Mouse (Mus musculus) liver, embryonic 16.5 days (tissue): ENCODE measurements around the gene Gm11172. TPM values are rescaled to one million over a fixed set of nuclear protein-coding genes. Genes with fewer than 3 reads are reported as not detected.
"Not testable (repeated sequence)": the region's sequence is repeated elsewhere in the genome, so short reads cannot be mapped to it uniquely, and the experiment has no call there.

Experiments
- ATAC-seq: fragments of 200-750 bp; cut with Nextera tagmentation; 2 replicates; pipeline ENCODE4 v1.8.0; 2017; ENCODE audit warnings: low read depth, mild to moderate bottlenecking, moderate number of reproducible peaks, moderate library complexity
- H3K27ac ChIP-seq: fragments of 300-500 bp; sonication (generic); 2 replicates; pipeline ENCODE4 v1.5.1; 2014; ENCODE audit warnings: mild to moderate bottlenecking, low read length
- H3K27me3 ChIP-seq: fragments of 300-500 bp; sonication (generic); 2 replicates; pipeline ENCODE4 v1.6.1; 2014; ENCODE audit warnings: low read depth, low read length, mixed read lengths; ENCODE audit not compliant: control insufficient read depth, insufficient read depth
- H3K36me3 ChIP-seq: fragments of 300-500 bp; sonication (generic); 2 replicates; pipeline ENCODE4 v1.6.1; 2014; ENCODE audit warnings: mild to moderate bottlenecking; ENCODE audit not compliant: control insufficient read depth, insufficient read depth
- H3K4me1 ChIP-seq: fragments of 300-500 bp; sonication (generic); 2 replicates; pipeline ENCODE4 v1.6.1; 2014; ENCODE audit warnings: low read depth, low read length, mixed read lengths; ENCODE audit not compliant: control insufficient read depth
- H3K4me2 ChIP-seq: fragments of 300-500 bp; sonication (generic); 2 replicates; pipeline ENCODE4 v1.6.1; 2014; ENCODE audit warnings: low read depth, low read length, mixed read lengths
- H3K4me3 ChIP-seq: fragments of 300-500 bp; sonication (generic); 2 replicates; pipeline ENCODE4 v1.5.1; 2014; ENCODE audit warnings: low read depth, mild to moderate bottlenecking, low read length
- H3K9ac ChIP-seq: fragments of 300-500 bp; sonication (generic); 2 replicates; pipeline ENCODE4 v1.6.1; 2014; ENCODE audit warnings: low read depth, low read length
- H3K9me3 ChIP-seq: fragments of 300-500 bp; sonication (generic); replicated peaks from 2 replicates; pipeline ENCODE4 v1.6.1; 2016; ENCODE audit warnings: low read length; ENCODE audit not compliant: control insufficient read depth
- WGBS: fragments of 180-500 bp; shearing (Covaris S2); extraction: QIAGEN DNeasy Blood & Tissue Kit; methylation state at CpG from one replicate; pipeline ENCODE4 v1.1.7; 2014; ENCODE audit not compliant: insufficient replicate concordance; 5-methylcytosine and 5-hydroxymethylcytosine counted together
- polyA plus RNA-seq: library from polyadenylated mRNA; unstranded; fragments of >200 nt; fragmentation: Nextera tagmentation; extraction: Ambion mirVana; gene quantifications from 2 replicates; pipeline ENCODE4 v1.2.1, GENCODE M21; 2015

The Gm11172 gene
- polyA plus RNA-seq, 1 experiment from 2014 or later, result not detected

GRCm38 (mm10) chr16:10790702-10791101 is 22.0 kb upstream of the Gm11172 start, which contains the start of gene Prm3:
Gene Prm3 (minus strand): TSS chr16:10790914.
- H3K4me3 ChIP-seq, result no peak within 1 kb of the TSS

GRCm38 (mm10) chr16:10796034-10796433 is 16.7 kb upstream of the Gm11172 start, which contains the start of gene Prm2:
Gene Prm2 (minus strand): TSS chr16:10796134.
- Histone ChIP-seq H3K4me1 (no peaks in the 10 kb centered on the region), H3K27me3 (peaks cover 13% of the 10 kb centered on the region), H3K36me3 (no peaks in the 10 kb centered on the region), H3K4me2 (no peak within 1 kb of the TSS), H3K4me3 (no peak within 1 kb of the TSS), H3K9ac (no peak within 1 kb of the TSS), H3K9me3 (no peaks in the 10 kb centered on the region), H3K27ac (no peak within 1 kb of the TSS)
- no peak for ATAC-seq
- 63% methylated on average over 6 of the region's 6 CpGs for WGBS

More at GRCm38 (mm10) chr16:10790702-10791101, 22.0 kb upstream of the Gm11172 start, which contains the start of gene Prm3:
- H3K27ac ChIP-seq, result no peak within 1 kb of the TSS
- 48% methylated on average over 9 of the region's 9 CpGs for WGBS
- H3K27me3 ChIP-seq, result no peaks in the 10 kb centered on the region
- H3K4me2 ChIP-seq, result no peak within 1 kb of the TSS
- H3K4me1 ChIP-seq, result peaks cover 3% of the 10 kb centered on the region; the same call in 1 of the 2 replicates
- H3K9ac ChIP-seq, result no peak within 1 kb of the TSS
- no peak for ATAC-seq
- no peaks in the 10 kb centered on the region for H3K36me3 ChIP-seq
- H3K9me3 ChIP-seq, result no peaks in the 10 kb centered on the region

DNA sequence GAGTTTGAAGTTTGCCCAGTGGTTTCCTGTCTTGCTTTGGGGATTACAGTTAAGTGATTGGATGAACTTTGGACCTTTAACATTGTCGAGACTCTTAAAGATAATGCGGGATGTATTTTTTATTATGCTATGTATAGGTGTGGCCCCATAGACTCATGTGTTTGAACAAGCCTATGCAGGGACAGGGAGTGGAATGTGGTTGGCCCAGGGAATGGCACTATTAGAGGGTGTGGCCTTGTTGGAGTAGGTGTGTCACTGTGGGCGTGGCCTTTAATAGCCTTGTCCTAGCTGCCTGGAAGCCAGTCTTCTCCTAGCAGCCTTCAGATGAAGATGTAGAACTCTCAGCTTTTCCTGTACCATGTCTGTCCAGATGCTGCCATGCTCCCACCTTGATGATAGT is 10.3 kb upstream of the Gm11172 start:
- H3K9me3 ChIP-seq, H3K36me3 ChIP-seq, ATAC-seq, H3K4me1 ChIP-seq, H3K27me3 ChIP-seq, H3K4me3 ChIP-seq, H3K9ac ChIP-seq, H3K4me2 ChIP-seq, H3K27ac ChIP-seq: not testable (repeated sequence)
- 64% methylated on average over 3 of the region's 3 CpGs for WGBS

DNA sequence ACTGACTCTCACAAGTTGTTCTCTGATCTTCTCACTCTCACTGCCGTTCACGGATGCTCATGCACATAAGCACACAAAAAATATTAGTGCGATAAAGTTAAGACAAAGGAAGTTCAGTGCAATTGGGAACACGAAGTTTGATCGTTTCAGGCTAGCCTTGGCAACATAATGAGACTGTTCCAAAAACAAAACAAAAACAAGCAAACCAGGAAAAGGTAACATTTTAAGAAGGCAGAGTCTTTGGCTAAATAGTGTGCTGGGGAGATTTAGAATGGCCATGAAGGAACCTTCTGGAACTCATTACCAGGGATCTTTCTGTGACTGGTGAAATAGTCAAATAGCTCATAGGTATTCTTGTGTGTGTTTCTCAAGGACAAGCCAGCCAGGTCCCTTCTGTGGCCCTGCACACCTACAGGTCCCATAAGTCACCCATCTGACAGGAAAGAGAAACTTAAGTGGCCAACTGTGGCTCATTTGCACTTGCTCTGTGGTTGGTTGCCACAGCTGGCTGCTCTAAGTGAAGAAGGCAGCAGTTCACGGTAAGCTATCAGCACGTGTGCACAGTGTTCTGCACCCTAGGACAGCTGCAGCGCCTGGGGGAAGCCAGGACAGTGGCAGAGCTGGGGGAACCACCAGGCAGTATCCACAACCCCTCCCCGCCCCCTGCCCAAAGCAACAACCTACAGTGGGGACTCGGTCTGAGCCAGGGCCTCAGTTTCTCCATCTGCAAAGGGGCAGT is 6.8 kb upstream of the Gm11172 start, which contains the start of gene Prm1:
TSS of gene Prm1 (minus strand) at position 51 of the 739 bp plus-strand sequence.
- Histone ChIP-seq H3K4me2 (no peak within 1 kb of the TSS), H3K9ac (no peak within 1 kb of the TSS), H3K27me3 (no peaks in the 10 kb centered on the region), H3K36me3 (no peaks in the 10 kb centered on the region), H3K4me3 (no peak within 1 kb of the TSS), H3K4me1 (no peaks in the 10 kb centered on the region), H3K9me3 (no peaks in the 10 kb centered on the region), H3K27ac (no peak within 1 kb of the TSS)
- no peak for ATAC-seq
- WGBS, result 51% methylated on average over 10 of the region's 10 CpGs

DNA sequence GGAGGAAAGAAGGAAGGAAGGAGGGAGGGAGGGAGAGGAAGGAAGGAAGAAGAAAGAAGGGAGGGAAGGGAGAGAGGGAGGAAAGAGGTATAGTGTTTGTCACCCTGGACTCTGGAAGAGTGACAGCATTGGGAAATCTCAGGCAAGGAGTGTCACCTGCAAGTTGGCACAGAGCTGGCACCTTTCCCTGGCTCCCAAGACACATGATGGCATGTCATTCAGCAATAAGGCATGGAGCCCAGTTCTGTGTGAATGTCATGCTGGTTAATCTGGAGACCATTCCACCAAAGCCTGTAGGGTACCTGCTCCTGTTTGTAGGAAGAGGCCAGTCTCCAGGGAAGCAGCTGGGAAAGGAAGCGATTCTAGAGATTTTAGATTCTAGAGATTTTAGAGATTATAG is 2.3 kb upstream of the Gm11172 start:
- no peaks in the 10 kb centered on the region for H3K9me3 ChIP-seq
- H3K4me1 ChIP-seq, result peaks cover 4% of the 10 kb centered on the region; the same call in 1 of the 2 replicates
- no peak overlapping the region for H3K4me2 ChIP-seq
- no peak overlapping the region for H3K9ac ChIP-seq
- no peak overlapping the region for H3K4me3 ChIP-seq
- WGBS, result 54% methylated on average over 1 of the region's 1 CpGs
- no peaks in the 10 kb centered on the region for H3K27me3 ChIP-seq
- ATAC-seq, result no peak
- H3K27ac ChIP-seq, result no peak overlapping the region
- no peaks in the 10 kb centered on the region for H3K36me3 ChIP-seq

GRCm38 (mm10) chr16:10813726-10814125 is 1.0 kb downstream of the Gm11172 start:
- Histone ChIP-seq H3K4me3 (no peak overlapping the region), H3K27ac (no peak overlapping the region), H3K4me2 (no peak overlapping the region), H3K27me3 (peaks cover 3% of the 10 kb centered on the region; the same call in 1 of the 2 replicates), H3K4me1 (peaks cover 4% of the 10 kb centered on the region; the same call in 1 of the 2 replicates), H3K9ac (no peak overlapping the region), H3K36me3 (no peaks in the 10 kb centered on the region), H3K9me3 (no peaks in the 10 kb centered on the region)
- 45% methylated on average over 4 of the region's 4 CpGs for WGBS
- no peak for ATAC-seq

DNA sequence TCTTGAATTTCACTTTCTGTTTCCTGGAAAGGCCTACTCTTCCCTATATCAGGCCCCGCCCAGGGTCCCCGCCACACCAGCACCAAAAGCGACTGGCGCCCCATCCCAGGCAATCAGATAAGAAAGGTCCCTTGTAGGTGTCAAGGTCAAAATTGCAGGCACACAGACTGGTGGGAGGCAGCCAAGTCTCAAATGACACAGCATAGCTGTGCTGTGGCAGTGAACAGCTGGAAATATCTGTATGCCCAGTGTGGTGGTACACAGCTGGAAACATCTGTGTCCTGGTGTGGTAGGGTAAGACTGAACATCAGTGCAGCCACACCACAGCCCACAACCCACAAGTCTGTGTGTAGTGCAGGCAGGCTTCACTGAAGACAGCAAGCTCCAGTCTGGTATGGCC is 2.1 kb downstream of the Gm11172 start:
- Histone ChIP-seq H3K9me3 (no peaks in the 10 kb centered on the region), H3K9ac (no peak overlapping the region), H3K4me1 (peaks cover 4% of the 10 kb centered on the region; the same call in 1 of the 2 replicates), H3K4me3 (no peak overlapping the region), H3K36me3 (no peaks in the 10 kb centered on the region), H3K27me3 (peaks cover 3% of the 10 kb centered on the region; the same call in 1 of the 2 replicates), H3K27ac (no peak overlapping the region), H3K4me2 (no peak overlapping the region)
- no peak for ATAC-seq
- 27% methylated on average over 4 of the region's 4 CpGs for WGBS

DNA sequence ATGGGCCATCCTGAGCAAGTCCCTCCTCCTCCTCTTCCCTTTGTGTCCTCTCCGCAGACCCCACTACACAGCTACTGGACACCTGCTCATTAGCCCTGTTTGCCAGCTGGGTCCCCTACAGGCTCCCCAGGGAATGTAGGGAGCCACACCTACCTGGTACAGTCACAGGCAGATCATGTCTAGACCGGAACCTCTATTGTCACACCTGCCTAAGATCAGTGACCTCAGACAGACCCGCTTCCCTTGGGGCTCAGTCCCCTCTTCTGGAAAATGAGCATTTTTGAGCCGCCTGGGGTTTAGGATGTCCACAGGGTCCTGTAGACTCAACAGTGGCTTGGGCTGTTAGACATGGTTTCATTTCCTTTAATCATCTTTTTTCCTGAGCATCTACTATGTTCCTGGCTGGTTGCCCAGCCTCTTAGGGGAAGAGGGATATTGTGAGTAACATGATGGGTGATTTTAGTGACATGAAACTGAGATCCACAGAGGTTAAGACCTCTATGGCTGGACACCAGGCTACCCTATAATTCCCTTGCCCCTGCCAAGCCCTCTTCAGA is 5.9 kb downstream of the Gm11172 start:
- 68% methylated on average over 4 of the region's 4 CpGs for WGBS
- no peak for ATAC-seq
- no peak overlapping the region for H3K4me3 ChIP-seq
- peaks cover 3% of the 10 kb centered on the region; the same call in 1 of the 2 replicates for H3K27me3 ChIP-seq
- no peak overlapping the region for H3K4me2 ChIP-seq
- no peak overlapping the region for H3K9ac ChIP-seq
- H3K27ac ChIP-seq, result no peak overlapping the region
- H3K36me3 ChIP-seq, result no peaks in the 10 kb centered on the region
- H3K9me3 ChIP-seq, result no peaks in the 10 kb centered on the region
- H3K4me1 ChIP-seq, result peaks cover 4% of the 10 kb centered on the region; the same call in 1 of the 2 replicates

DNA sequence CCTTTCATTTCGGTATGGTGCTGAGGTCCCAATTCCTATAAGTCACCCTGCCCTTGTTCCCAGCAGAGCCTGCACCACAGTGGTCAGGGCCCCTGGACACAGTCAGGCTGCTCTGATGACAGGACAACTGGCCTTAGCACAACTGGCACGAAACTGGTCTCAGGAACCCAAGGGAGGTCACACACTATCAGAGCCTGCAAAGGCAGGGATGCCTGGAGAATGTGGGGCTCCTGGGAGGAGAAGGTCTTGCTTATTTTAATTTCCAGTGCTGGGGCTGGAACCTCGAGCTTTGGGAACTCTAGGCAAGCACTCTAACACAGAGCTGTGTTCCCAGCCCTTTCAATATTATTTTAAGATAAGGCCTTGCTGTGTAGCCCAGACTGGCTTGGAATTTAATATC is 7.3 kb downstream of the Gm11172 start:
- WGBS, result 57% methylated on average over 3 of the region's 3 CpGs

More for the DNA sequence above, 7.3 kb downstream of the Gm11172 start:
- Histone ChIP-seq H3K4me2 (no peak overlapping the region), H3K27ac (no peak overlapping the region), H3K9ac (no peak overlapping the region), H3K9me3 (no peaks in the 10 kb centered on the region), H3K4me3 (no peak overlapping the region), H3K36me3 (no peaks in the 10 kb centered on the region), H3K27me3 (peaks cover 3% of the 10 kb centered on the region; the same call in 1 of the 2 replicates), H3K4me1 (no peaks in the 10 kb centered on the region; the same call in 1 of the 2 replicates)
- ATAC-seq, result no peak
